Mouse (Mus musculus): ENCODE measurements around the gene Bcl2l1.

DNA sequence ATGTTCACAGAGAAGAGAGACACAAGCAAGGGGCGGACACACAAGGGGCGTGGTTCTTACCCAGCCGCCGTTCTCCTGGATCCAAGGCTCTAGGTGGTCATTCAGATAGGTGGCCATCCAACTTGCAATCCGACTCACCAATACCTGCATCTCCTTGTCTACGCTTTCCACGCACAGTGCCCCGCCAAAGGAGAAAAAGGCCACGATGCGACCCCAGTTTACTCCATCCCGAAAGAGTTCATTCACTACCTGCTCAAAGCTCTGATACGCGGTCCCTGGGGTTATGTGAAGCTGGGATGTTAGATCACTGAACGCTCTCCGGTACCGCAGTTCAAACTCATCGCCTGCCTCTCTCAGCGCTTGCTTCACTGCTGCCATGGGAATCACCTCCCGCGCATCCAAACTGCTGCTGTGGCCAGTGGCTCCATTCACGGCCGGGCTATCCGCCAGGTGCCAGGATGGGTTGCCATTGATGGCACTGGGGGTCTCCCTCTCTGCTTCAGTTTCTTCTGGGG, 2.1 kb downstream of the Bcl2l1 start:
- no peak for TF ChIP-seq CTCF (IDR thresholded peaks at IDR 0.05)
- TF ChIP-seq EP300 (IDR thresholded peaks at IDR 0.05; ENCODE audit: insufficient read depth, low read depth, low read length) = 0 out of 2 replicates have a peak, but pooled peaks have one; percentile 5
- peak; percentile 58 for TF ChIP-seq POLR2A (IDR thresholded peaks at IDR 0.05; ENCODE audit: insufficient read depth, low read depth, low read length)
